Mouse (Mus musculus) ovary, adult 18-20 months (tissue): ENCODE data around the gene Clk2.

ENCODE experiments used
- DNase-seq: peaks from one replicate; pipeline ENCODE4 v3.0.0; 2022; ENCODE audit warnings: low spot score, mixed read lengths

Clk2 gene

GRCm38 (mm10) chr3:89164506-89165267 lies at the start of gene Clk2:
Gene Clk2, plus strand, starts transcription at chr3:89164795.
- DNase-seq, result peak; percentile 92

GRCm38 (mm10) chr3:89115522-89115921 lies 49.1 kb upstream of the Clk2 start:
- no peak for DNase-seq

- DNase-seq, result peak; percentile 47
Observed at GRCm38 (mm10) chr3:89123313-89123712, 41.3 kb upstream of the Clk2 start.

GRCm38 (mm10) chr3:89124241-89124640 lies 40.4 kb upstream of the Clk2 start:
- peak; percentile 42 for DNase-seq

GRCm38 (mm10) chr3:89125981-89126380 lies 38.6 kb upstream of the Clk2 start:
- no peak for DNase-seq

GRCm38 (mm10) chr3:89129908-89130307 lies 34.7 kb upstream of the Clk2 start:
- DNase-seq, result no peak

- DNase-seq, result no peak
Observed at GRCm38 (mm10) chr3:89131816-89132215, 32.8 kb upstream of the Clk2 start.

GRCm38 (mm10) chr3:89132285-89133062 lies 32.1 kb upstream of the Clk2 start:
- DNase-seq, result peak; percentile 51

- no peak for DNase-seq
Observed at GRCm38 (mm10) chr3:89133063-89133450, 31.5 kb upstream of the Clk2 start.

- DNase-seq, result no peak
Observed at GRCm38 (mm10) chr3:89133752-89134151, 30.8 kb upstream of the Clk2 start.

GRCm38 (mm10) chr3:89135958-89136357 lies 28.6 kb upstream of the Clk2 start, which contains the start of gene Pklr:
Gene Pklr, plus strand, starts transcription at chr3:89136142.
- no peak for DNase-seq

GRCm38 (mm10) chr3:89136365-89136764 lies 28.2 kb upstream of the Clk2 start:
- DNase-seq, result no peak

GRCm38 (mm10) chr3:89144821-89145220 lies 19.8 kb upstream of the Clk2 start:
- DNase-seq, result no peak

GRCm38 (mm10) chr3:89145566-89145965 lies 19.0 kb upstream of the Clk2 start:
- DNase-seq, result no peak

- DNase-seq, result no peak
Observed at GRCm38 (mm10) chr3:89147101-89147978, 17.3 kb upstream of the Clk2 start.

GRCm38 (mm10) chr3:89147979-89148311 lies 16.6 kb upstream of the Clk2 start:
- DNase-seq, result no peak

GRCm38 (mm10) chr3:89148567-89148966 lies 16.0 kb upstream of the Clk2 start:
- DNase-seq, result no peak

- no peak for DNase-seq
Observed at GRCm38 (mm10) chr3:89152084-89152835, 12.3 kb upstream of the Clk2 start.

- DNase-seq, result no peak
Observed at GRCm38 (mm10) chr3:89156951-89157350, 7.6 kb upstream of the Clk2 start.

GRCm38 (mm10) chr3:89158651-89159050 lies 5.9 kb upstream of the Clk2 start:
- no peak for DNase-seq

GRCm38 (mm10) chr3:89159211-89159610 lies 5.4 kb upstream of the Clk2 start:
- no peak for DNase-seq
